Mouse (Mus musculus): Measurements from ENCODE around the gene Spata46.

The Spata46 gene

GRCm38 (mm10) chr1:170343081-170343480, 34.5 kb downstream of the Spata46 start:
- no peak for DNase-seq

- DNase-seq, result no peak
Observed at GRCm38 (mm10) chr1:170343906-170344305, 35.3 kb downstream of the Spata46 start.

GRCm38 (mm10) chr1:170346266-170346665, 37.7 kb downstream of the Spata46 start:
- no peak for DNase-seq

GRCm38 (mm10) chr1:170351080-170351479, 42.5 kb downstream of the Spata46 start:
- no peak for DNase-seq

- peak; percentile 43 to 59 for DNase-seq
Observed at GRCm38 (mm10) chr1:170353335-170353734, 44.7 kb downstream of the Spata46 start.

GRCm38 (mm10) chr1:170360183-170360915, 51.7 kb downstream of the Spata46 start:
- DNase-seq, result no peak

Measured in cerebellum, postnatal 25 days (tissue).